Mouse (Mus musculus) cerebellum, adult 9-10 months (tissue): ENCODE measurements around the gene P4ha2.

Experiments used
- DNase-seq: peaks from one replicate; pipeline ENCODE4 v3.0.0; 2022

The P4ha2 gene

DNA sequence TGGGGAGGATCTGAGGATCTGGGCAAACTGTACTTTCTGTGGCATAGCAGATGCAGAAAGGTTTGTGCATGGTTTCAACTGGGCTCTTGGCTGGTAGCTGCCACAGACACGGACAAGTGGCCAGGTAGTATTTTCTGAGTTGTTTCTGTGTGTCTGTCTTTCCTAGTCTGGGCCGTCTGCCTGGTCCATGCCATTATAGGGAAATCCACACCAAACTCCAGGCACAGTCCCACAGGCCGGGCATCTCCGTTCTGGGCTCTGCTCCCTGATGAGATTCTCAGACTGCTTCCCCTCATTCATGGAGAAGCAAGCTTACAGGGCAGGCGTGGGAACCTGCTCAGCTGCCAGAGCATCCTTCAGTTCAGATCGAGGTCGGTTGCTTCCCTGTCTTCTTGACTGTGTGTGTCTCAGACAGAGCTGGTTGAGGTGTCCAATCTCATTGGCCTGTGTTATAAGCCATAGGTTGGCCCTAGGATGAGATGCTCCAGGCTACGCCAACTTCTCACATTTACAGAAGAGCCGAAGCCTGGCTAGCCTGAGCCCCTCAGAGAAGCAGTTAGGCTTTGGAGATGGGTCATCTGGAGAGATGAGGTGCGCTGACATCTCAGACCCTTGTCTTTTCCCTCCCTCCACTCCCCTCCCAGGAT, at the start of gene P4ha2:
Gene P4ha2, plus strand, starts transcription at position 51 of the 647 bp plus-strand sequence.
- DNase-seq: no peak

DNA sequence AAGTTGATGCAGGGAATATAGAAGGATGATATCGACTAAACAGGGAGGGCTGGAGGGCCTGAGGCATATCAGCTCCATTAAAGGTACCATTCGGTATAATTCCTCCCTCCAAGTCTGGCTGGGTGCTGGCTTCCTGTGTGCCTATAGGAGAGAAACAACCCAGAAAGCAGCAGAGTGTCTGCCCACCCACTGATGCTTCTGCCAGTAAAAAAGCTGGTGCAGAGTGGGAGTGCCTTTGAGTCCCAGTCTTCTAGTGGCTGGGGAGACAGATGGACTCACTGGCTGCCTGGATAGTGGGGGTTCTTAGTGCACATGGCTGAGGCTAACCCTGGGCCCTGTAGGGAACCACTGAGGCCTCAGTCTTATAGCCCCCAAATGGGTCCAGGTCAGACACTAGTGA, 49.7 kb upstream of the P4ha2 start:
- no peak for DNase-seq

DNA sequence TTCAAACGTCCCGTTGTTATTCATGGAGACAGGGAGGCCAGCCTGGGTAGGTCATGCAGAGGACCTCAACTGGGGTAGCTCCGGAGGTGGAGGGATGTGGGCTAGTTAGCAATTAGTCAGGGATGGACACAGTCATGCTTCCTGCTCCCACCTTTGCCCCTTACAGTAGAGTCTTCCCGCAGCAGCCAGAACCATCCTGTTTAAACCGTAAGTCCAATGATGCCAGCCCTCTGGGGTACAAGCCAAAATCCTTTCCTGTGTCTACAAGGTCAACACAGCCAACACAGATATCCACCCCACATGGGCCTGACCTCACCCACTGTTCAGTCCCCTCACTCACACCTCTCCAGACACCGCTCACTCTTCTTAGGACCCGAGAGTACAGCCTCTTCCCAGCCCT, 48.7 kb upstream of the P4ha2 start:
- DNase-seq: no peak

DNA sequence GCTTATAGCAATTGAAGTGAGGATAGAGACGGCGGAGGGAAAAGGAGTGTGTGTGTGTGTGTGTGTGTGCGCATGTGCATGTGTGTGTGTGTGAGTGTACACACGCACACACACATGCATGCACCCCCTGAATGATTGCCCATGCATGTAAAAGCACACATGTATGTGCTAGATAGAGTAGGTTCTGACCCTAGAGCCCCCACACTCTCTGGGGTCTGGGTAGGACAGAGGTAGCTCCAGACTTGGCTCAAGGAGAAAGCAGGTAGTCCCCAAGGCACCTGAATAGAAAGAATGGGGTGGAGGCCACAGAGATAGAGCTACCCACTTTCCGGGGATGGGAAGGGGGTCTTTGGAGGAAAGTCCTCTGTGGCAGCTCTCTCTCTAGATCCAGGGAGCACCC, 47.8 kb upstream of the P4ha2 start:
- DNase-seq: no peak

DNA sequence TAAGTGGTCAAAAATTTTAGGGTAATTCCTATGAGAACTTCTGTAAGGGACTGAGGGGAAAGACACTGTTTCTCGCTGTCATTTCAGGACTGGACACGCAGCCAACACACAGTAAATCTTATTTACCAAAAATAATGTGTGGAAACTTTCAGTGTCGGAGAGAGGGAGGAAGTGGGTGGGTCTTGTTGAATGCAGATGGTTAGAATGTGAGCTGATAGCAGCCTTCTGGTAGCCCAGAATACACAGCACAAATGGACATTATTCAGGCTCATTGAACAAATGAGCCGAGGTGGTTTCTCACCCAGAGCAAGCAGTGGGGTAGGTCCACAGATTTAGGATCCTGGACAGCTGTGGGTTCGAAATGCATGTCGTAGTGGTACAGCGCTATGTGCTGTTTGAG, 46.8 kb upstream of the P4ha2 start:
- DNase-seq: no peak

DNA sequence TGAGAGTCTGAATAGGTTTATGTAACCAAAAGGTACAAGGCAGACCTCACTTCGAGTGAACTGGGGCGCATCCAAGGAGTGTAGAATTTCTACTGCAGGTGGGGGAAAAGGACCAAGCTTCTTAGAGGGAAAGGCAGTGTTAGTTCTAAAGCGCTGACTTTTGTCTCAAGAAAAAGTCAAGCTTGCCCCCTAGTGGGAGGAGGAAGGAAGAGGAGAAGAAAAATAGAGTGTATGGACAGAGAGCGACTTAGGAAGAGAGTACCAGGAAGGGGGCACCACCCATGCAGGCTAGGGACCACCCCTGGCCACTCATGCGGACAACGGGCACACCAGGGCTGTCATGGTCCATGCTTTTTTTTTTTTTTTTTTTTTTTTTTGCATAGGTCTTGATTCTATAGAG, 45.6 kb upstream of the P4ha2 start:
- DNase-seq: peak; percentile 85

DNA sequence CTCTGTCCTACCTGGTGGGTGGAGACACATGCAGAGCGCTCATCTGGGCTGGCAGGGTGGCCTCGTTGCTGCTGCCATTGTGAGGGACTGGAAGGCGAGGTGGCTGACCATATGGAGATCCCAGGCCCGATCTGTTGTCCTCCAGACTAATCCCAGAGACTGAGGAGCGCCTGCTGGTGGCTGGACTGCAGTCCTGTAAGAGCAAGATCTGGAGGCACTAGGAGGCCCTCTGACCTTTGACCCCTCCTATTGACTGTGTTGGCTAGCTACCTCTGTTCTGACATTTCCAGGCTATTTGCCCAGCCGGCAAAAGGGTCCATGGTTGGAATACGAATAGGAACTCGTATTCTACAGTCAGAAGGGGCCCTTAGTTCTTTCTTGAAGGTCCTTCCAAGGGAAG, 43.8 kb upstream of the P4ha2 start:
- DNase-seq: peak; percentile 60

DNA sequence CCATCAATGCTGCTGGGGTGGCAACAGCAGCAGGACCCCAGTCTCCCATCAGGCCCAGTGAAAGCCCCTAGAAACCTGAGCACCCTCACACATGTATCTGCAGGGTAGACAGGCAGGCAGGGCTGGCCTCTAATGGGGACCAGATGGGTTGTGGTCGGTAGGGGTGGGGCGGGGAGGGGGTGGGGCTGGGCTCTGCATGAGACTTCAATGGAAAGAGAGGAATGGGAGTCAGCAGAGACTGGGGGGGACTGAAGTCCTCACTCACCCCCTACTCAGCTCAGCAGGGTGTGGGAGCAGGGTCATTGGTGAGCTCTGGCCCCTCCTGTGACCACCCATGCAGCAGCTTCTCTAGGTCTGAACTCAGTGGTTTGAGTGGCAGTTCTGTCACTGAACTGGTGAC, 42.5 kb upstream of the P4ha2 start:
- DNase-seq: no peak

DNA sequence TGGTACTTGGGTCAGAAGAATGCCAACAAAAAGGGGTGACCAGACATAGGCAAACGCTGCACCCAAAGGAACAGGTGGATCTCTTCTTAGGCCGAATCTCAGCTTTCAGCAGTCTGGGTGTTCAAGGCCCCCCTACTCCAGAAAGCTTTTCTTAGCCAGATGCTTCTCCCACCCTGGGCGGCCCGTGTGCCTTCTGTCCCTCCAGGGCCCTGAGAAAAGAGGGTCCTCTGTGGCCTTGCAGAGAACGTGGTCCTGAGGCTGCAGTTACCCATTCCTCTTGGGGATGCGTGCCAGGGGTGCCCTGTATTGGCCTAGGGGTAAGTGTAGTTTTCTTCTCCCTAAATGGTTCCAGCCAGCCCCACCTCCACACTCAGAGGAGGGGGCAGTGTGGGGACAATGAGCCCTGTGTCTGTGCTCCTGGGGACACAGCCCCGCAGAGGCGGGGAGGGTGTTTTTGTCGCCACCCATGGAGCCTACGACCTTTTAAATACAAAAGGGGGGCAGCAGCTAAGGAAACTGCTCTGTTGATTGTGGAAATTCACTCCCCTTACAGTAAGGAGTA, 41.8 kb upstream of the P4ha2 start:
- DNase-seq: no peak

DNA sequence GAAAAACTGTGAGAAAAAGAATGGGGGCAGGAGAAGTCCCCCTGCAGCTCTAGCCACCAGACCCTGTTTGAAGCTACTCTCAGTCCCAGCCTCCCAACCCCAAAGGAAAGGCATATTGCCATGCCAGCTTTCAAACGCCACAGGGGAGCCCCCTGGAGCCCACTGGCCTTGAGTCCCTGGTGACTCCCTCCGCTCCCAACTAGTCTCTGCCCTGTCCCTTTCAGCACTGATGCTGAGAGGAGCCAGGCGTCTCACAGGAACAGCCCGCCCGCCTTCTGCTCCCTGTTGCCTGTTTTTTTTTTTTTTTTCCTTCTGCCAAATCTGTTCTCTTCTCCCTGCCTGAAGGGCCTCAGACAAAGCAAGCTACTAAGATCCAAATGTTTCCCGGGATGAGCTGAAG, 41.3 kb upstream of the P4ha2 start:
- DNase-seq: peak; percentile 65

DNA sequence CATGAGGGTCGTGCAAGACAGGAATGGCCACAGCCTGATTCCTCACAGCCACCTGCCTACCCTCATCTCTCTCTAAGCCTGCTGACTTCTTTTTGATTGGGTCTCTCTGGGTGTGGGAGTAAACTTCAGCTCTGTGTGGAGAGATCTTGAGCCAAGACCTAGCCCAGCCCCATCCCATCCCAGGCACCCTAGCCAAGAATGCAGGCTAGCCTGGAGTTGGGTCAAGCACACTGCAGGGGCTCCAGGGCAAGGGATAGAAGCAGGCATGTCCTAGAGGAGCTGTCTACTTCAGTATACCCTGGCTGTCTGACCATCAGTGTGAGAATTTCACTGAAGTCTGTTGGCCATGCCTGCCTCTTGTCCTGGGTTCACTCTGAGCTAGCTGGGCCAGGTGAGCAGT, 40.4 kb upstream of the P4ha2 start:
- DNase-seq: no peak

DNA sequence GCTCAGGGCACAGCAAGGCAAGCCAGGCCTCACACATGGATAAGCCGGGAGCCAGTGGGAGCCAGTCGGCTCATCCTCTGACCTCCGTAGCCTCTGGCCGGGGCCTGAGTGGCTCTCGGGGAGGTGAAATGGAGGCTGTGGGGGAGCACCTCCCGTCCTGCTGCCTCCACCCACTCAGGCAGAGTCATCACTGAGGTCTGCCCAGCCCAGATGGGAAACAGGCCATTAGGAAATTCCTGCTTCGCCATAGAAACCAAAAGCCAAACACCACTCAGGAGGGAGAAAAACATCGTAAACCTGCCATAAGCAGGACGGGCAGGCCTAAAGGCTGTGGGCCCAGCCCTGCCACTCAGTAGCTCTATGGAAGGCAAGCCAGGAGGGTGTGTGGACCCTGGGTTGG, 39.6 kb upstream of the P4ha2 start:
- no peak for DNase-seq

DNA sequence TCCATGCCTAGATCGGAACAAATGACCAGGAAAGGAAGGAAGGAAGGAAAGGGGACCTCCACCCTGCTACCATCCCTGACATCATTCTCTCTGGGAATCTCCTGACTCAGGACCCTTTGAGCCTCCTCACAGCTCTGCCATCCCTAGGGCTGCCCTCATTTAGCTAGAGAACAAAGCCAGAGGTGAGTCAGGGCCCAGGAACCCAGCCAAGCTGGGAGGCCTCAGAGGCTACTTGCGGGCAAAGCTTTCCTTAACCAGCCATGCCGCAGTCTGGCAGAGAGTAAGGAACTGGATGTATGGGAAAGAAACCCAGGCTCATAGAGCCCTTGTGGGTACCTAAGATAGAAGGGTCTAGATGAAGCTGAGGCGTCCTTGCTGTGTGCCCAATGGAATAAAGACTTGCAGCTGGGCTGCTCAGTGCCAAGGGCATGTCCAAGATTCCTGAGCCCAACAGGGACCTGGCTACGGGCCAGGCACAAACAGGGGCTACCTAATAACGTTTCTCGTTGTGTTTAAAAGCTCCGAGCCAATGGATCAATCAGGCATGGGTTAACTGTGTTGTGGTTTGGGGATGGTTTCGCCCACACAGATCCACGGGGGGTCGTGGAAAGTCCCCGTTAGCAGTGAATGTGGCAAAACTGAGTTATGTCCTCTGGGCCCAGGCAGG, 37.7 kb upstream of the P4ha2 start:
- no peak for DNase-seq

DNA sequence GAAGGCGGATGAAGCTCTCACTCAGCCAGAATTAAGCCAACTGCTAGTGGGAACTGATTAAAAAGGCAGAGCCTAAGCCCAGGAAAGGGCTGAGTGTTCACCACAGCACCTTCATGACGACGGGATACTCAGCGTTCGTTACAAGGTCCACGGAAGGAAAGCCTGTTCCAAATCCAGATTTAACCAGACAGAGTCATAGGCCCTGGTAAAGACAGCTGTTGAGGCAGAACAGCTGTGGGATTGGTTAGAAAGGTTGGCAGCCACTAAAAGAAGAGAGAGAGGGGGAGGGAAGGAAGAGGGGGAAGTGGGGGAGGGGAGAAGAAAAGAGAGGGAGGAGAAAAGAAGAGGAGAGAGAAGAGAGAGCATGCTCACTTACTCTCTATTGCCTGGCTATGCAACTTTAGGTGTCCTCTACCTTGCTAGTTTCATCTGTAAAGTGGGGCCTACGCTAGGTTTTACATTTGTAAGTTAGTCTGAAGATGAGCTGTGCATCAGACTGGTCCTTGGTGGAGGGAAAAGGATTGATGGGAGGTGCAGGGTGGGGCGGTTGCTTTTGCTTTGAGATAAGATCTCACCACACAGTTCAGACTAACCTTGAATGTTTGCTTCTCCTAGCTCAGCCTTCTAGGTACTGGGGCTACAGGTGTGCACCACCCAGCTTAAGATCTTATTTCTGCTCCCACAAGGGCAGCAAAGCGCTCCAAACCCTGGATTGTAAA, 37.0 kb upstream of the P4ha2 start:
- no peak for DNase-seq

DNA sequence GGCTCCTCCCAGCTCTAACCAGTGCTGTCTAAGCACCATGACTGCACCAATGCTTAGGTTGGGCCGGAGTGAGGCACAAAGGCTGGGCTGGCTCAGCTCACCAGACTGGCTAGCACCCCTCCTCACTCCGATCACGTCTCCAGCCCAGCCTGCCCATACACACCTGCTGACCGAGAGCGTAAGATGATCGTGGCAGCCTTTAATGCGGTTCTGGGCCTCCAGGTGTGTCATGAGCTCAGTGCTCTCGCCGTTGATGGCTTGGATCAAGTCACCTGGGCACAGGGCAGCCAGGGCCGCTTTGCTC, 36.5 kb upstream of the P4ha2 start:
- DNase-seq: no peak

DNA sequence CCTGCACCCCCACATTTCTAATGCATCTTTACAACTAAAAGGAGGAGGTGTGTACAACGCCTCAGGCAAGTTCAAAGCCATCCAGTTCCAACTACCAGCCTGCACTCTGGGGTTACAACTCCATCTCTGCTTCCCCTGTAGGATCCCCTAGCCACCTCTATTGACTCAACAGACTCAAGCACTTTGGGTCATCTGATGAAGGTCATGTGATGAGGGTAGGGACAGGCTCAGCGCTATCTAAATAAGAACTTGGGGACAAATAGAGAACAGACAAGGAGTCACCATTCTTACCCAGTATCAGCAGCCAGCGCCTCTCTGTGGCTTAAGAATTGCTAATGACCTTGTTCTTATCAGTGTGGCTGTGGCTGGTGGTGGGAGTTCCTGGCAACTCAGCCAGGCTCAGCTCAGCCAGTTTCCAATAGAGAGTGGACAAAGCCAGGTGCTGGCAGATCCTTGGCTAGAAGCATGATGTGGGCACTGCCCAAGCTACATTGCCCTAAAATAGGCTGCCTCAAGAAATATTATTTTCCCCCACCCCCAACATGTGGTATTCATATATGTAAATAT, 35.4 kb upstream of the P4ha2 start:
- DNase-seq: no peak

DNA sequence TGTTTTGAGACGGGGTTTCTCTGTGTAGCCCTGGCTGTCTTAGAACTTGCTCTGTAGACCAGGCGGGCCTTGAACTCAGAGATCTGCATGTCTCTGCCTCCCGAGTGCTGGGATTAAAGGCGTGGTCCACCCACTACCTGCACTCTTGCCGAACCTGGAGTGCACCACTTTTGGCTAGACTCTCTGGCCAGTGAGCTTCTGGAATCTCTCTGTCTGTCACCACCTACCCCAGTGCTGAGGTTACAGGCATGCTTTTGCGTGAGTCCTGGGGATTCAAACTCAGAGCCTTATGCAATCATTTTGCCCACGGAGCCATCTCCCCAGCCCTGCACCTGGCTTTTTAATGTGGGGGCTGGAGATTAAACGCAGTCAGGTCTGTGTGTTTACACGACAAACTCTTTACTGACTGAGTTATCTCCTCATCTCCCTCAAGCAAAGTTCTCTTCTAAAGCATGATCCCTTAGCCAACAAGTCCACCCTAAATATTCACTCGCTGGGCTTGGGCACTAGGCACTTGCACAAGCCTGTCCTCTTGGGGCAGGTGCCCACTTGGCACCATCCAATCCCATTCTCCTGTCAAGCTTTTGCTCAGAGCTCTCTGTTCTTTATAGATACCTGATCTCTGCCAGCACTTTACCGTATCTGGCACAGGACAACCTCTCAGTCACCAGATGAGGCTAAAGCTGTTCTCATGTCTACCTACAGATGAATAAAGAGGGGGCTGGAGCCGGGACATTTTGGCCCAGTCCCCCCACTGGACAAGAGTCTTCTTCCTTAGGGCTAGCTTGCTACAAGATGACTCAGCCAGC, 34.6 kb upstream of the P4ha2 start:
- DNase-seq: no peak

DNA sequence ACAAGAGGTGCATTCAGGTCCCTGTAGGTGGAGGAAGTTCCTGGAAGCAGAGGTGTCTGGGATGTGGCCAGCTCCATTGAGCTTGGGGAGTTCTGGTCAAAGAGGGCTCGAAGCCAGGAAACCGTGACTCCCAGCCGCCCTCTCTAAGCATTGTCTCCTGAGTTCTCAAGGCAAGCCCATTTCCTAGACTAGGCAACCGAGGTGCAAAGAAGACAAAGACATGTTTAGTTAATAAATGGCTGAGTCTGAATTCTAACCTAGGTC, 34.0 kb upstream of the P4ha2 start:
- no peak for DNase-seq

DNA sequence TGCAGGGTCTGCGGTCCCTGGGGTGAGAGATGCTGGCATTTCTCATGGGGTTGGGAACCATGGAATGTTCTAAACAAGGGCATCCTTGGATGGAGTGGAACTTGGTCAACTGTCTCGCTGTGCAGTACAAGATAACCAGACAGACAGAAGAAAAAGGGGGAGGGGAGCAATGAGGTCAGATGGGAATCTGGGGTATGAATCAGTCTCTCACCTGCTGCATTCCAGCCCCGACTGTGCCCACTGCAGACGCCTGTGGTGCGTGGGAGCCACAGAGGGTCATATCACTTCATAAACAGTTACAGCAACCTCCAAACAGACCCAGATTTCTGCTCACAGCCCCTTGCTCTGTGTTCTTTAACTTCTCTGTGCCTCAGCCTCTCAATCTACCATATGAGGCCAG, 33.5 kb upstream of the P4ha2 start:
- no peak for DNase-seq

DNA sequence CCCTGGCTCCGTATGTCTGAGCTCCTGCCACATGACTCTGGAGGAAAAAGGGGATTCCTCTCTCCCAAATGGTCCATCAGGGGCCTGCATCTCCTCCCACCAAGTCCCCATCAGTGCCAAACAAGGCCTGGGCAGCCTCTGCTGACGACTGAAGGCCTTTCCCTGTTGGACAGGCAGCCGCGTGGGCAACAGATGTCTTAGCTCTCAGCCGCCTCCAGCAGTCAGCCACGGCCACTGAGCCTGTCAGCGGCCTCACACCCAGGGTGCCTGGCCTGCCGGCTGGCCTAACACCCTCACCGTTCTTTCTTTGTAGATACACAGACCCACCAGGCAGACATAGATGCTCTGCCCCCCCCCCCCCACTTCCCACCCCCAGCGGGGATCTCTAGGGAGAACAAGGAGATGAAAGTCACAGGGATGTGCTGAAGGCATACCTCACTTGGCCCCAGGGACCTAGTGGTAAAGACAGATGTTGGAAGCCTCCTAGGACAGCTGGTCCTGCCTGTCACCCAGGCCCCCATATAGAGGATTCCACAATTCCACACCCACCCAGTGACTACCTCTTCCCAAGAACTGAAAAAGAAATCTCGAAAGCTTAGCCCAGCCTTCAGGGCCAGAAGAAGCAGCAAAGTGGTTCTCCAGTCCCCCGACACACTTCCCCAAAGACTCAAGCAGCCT, 32.4 kb upstream of the P4ha2 start:
- peak; percentile 1 for DNase-seq

DNA sequence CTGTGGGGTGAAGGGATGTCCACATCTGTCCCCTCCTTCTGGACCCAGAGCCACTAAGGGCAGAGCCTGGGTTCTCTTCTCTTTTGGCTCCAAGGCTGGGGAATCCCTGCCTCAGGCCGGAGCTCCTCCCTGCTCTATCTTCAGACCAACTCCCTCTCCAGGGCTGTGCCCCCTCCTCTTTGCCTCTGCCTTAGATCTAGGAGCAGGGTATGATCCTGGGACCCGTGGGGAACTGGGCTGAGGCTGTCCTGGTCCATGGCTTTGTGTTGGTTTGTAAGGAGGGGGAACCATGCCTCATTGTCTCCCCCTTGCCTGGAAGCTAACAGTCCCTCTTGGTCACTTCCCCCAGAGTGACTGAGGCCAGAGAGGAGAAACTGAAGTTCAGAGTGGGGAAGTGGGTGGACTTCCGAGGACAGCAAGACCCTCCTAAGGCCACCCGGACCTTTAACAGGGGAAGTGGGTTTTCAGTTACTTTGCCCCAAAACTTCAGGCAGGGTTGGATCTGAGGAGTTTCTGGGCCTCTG, 31.8 kb upstream of the P4ha2 start:
- DNase-seq: peak; percentile 4
